Mouse (Mus musculus) layer of hippocampus, postnatal 36 days (tissue): ENCODE data around the gene Rsph3a. TPM values are rescaled to one million over a fixed set of nuclear protein-coding genes. Genes with fewer than 3 reads are reported as not detected.

Experiments
- DNase-seq, 2 experiments: peaks; one replicate each; pipeline ENCODE4 v3.0.0; 2022
- total RNA-seq, 2 experiments: library from RNA; stranded (reverse); gene quantifications; 2 replicates each; pipeline ENCODE4 v1.2.3; 2021

Rsph3a gene
- 10 to 100 TPM; 33.3 to 47.6 TPM for total RNA-seq

DNA sequence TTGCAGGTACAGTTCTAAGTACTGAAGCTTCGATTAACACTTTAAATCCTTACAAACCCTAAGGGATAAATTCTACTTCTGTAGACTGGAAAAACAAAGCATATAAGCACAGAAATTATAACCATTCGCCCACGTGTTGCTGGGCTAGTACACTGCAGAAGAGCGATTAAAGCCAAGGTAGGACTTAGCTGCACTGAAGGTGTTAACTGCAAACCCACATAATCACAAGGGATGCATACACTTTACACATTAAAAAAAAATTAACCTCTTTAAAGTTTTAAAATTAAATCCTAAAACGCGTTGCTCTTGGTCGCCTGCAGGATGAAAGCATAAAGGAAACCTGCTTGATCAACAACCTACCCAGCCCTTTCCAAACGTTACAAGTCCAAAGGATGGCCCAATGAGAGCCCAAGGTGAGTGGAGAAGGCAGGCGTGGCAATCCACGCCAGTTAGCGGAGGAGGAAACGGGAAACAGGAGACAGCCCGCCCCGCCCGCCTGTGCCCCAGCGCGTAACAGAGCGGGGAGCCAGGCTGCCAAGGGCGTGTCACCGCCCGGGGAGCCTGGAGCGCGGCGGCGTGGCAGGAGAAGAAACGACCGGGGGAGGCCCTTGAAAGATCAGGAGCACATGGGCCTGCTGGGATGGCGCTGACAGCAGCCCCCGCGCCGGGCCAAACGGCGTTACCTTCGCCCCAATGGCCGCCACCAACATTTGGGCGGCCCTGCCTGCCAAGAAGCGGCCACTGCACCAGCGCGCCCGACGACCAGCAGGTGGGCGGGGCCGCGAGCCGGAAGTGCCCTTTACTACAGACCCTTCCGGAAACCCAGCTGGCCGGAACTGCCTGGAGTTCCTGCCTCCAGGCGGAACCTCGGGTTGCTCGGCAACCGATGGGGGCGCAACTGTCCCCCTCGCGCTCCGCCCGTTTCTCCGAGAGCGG is at the start of gene Rsph3a:
Rsph3a (plus strand) TSS at position 498 of the 936 bp plus-strand sequence.
- peak; percentile 78 for DNase-seq

DNA sequence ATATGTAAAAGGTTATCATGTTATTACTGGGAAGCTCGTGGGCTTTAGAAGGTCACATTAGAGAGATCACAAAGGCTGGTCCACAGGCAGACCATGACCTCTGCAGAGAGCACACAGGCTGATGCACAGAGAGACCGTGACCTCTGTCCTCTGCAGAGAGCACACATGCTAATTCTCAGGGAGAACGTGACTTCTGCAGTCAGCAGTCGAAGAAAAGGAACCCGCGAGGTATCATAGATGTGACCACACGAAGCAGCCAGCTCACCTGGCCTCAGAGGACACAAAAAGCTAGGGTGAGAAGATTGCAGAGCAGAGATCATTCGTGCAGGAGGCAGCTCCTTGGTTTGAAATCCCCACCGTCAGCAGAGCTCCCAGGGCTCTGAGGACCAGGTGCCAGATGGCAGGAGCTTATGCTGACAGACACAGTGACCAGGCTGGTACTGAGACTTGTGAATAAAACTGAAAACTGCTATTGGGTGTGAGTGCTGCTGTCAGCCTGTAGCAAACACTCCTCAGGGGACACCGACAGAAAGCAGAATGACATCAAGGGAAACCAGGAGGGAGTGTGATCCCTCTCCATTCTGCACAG is 49.3 kb upstream of the Rsph3a start:
- DNase-seq, result no peak

DNA sequence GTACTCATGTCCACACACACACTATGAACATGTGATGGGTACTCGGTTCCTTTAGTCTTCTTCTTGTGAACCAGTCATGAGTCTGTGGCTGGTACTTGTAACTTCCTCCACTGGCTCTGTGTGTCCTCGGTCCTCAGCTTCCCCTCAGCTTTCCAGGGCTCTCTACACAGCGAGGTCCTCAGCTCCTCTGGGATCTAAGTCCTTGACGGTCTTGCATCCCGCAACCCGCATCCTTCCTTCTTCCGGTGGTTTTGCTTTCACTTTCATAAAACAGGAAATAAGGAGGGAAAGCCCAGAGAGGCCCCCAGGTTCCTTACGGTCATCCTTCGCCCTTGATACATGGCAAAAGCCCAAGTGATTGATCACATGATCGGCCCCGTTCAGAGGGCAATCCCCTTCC is 48.3 kb upstream of the Rsph3a start:
- DNase-seq, result no peak

DNA sequence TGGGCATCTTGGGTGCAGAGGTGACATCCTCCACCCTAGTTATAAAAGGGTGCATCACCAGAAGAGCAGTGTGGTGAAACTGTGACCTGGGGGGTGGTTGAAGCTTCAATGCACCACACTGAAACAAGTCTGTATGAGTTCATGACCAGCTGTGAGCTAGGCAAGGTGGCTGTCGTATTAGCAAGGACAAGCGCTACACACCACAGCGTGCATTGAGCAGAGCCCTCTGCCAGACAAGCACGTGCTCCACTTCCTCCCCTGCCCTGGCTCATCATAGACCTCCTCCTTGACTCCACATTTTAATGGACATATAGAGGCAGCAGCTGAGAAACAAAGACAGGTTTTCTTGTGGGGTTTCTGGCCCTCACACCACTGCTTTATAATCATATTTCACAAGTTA is 47.7 kb upstream of the Rsph3a start:
- no peak for DNase-seq

DNA sequence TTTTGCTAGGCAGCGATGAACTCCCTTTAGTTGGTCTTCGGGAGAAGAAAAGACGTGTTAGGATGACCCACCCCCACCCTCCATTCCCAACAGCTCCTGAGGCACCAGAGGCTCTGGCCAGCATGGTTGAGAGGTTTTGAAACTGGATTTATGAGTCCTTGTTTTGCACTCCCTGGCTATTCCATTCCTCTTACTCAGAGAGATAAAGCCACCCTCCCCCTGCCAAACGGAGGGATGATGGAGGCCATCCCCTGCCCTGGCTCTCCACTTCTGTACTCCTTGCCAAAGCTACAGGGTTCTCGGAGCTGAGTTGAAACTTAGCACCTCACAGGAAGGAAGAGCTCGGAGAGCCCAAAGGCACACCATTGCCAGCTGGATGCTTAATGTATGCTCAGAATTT is 46.2 kb upstream of the Rsph3a start:
- no peak for DNase-seq

DNA sequence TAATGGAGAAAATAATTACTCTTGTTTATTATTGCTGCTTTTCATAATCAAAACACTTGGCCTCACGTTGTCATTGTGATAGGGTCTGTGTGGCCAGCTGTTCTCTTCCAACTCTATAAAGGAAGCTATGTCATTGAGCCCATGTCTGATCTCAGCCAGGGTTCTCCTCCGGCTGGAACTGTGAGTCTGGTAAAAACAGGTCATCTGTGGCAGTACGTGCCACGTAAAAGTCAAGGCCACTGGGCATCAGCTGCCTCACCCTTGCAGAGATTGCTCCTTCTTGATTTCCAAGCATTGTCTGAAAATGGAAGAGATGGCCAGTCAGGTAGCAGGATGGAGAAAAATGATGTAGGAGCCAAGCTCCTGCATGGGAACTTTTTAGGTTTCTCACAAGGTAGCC is 45.5 kb upstream of the Rsph3a start:
- no peak for DNase-seq

DNA sequence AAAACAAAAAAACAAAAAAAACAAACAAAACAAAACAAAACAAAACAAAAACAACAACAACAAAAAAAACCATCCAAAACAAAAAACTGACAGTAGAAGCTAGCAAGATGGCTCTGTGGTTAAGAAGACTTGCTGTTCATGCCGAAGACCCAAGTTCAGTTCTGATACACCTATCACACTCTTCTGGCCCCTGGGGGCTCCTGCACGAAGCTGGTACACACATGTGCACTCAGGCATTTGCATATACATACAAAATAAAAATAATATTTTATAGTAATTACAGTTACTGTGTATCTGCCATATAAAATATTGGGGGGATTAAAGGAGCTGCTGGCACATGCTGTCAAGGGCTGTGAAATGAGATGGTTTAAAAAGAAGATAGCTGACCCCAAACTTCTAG is 43.9 kb upstream of the Rsph3a start:
- no peak for DNase-seq

DNA sequence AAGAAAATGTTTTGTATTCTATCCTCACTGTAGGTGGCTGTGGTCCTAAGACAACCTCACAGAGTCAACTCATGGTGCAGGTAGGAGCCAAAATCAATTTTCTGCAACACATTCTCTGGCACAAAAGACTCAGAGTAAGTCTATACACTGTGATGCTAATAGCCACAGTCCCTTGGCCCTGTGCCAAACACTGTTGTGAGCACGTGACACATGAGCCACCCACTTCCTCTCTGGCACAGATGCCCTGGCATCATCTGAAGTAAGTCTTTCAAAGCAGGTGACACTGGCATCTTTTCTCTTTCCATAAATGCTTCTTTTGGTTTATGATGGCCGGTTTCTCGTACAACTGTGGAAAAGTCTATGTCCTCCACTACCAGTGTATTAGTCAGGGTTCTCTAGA is 43.1 kb upstream of the Rsph3a start:
- DNase-seq, result no peak

DNA sequence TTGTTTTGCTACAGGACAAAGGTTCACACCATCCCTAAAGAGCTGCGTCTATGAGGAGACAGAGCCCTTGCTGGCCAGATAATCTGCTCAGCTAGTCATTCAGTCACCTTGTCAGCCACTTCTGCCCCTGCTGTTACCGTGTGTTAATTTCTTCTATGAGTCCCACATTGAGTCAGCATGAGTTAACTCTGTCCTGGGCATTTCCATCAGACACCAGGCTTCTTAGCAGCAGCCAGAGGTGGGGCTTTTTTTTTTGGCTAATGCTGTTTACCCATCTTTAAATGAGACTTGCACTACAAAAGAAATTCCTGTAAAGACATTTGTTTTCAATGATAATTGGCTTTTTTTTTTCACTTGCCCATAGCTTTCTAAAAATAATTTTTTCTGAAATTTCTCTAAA is 40.4 kb upstream of the Rsph3a start:
- no peak for DNase-seq

DNA sequence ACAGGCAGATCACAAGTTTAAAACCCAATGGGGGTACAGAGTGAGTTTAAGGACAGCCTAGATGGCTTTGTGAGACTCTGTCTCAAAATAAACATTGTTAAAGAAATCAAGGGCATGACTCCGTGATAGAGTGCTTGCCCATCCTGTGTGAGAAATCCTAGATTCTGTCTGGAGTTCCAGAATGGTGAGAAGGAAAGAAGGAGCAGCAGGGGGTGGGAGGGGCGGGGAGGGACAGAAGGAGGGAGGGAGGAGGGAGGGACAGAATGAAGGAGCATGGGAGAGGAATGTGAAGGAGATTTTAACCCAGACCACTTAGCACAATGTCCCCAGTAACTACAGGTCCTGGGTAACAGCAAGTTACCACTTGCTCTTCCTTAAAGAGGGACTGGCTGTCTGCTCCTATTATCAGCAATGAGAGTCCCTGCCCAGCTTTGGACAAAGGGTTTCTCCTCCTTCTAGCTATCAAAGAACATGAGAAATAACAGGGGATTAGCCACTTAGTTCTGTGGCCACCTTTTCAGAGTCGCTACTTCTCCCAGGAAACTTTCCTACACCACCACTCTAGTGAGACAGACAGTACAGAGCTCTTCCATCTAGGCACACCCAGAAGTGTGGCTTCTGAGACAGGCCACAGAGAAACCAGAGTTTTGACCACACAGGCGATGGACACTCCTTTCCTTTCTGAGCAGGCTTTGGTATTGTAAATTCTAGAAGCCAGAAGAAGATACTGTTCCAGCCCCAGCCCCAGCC is 39.3 kb upstream of the Rsph3a start:
- DNase-seq, result no peak

DNA sequence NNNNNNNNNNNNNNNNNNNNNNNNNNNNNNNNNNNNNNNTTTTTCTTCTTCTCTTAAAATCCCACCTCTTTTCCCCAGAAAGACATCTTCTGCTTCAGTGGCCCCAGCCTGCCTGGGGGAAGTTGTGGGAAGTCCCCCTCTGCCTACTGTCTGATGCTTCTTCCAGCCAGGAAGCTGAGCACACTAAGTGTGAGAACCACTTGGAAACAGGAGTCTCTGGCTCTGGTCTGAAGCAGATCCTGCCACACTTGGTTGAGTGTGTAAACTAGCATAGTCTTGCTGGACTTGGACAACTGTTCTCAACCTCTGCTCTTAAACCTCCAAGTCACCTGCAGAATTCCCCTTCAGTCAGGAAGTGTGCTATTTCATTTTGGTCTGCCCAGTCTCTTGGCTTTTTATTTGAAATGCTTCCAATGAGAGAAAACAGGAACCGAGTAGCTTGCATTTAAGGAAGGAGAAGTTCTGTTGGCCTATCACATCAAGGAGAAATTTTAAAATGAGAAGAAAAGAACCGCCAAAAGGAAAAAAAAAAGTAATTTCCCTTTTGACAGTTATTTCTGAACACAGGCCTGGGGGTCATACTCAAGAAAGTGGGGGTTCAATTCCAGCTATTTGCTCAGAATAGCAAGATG is 30.7 kb upstream of the Rsph3a start:
- DNase-seq, result no peak

DNA sequence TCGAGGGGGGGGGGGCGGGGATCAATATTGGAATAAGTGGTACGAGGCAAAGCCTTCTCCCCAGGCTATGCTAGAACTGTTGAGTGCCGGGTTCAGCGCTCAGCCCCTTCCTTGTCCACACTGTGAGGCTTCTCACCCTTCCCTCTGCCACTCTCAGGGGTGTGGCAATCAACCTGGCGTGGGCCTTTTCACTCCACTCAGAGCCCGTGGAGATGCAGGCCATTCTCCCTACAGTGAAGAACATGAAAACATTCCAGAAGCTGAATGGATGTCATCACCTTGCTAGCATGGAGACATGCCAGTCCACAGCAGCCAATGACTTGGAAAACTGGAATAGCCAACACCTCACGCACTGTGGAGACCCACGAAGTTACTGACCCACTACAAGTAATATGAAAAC is 29.6 kb upstream of the Rsph3a start:
- DNase-seq, result no peak

DNA sequence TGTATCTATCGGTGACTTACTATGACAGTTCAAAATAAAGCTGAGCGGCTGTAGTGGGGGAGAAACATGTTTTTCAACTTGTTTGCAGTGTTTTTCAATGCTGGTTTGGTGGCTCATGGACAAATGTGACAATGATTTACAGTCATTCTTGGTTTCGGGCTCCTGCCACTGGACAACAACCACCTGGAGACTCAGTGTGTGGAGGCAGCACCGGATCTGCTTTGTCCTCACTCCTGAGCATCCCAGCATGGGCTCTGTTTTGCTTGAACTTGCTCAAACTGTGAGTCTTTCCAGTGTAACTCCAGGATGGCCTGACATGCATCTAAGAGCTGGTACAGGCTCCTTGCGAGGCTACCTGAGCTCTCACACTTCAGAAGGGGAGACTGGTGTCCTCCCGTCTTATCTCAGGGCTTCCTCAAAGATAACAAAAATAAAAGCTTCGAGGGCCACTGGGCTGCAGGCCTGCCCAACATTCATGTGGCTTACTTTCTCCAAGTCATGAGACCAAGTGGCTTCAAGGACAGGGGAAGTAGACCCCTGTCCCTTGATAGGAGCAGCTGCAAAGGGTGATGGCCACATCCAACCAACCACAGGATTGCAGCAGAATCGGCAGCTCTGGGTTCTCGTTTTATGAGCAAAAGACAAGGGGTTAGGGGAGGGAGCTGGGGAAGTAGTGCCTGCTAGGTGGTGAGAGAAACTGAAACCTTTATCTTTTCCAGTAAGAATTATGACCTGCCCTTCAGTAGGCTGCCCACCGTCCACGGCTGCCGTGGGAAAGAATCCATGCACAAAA is 28.4 kb upstream of the Rsph3a start:
- DNase-seq, result no peak

DNA sequence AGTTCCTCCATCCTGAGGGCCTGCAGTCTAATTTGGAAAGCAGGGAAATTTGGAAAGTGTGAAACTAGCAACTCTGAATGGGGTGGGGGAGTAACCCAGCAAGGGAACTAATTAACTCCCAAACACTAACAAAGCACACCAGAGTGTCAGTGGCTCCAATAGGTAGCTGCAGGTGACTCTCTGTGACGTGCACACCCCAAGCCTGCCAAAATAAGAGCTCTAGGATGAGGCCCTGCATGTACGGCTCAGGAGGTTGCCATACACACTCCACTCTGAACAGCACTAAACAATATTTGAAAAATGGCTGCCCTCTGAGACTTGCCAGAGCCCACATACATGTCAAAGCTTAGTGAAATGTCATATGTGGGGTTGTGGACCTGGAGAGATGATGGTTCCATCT is 27.1 kb upstream of the Rsph3a start:
- no peak for DNase-seq

DNA sequence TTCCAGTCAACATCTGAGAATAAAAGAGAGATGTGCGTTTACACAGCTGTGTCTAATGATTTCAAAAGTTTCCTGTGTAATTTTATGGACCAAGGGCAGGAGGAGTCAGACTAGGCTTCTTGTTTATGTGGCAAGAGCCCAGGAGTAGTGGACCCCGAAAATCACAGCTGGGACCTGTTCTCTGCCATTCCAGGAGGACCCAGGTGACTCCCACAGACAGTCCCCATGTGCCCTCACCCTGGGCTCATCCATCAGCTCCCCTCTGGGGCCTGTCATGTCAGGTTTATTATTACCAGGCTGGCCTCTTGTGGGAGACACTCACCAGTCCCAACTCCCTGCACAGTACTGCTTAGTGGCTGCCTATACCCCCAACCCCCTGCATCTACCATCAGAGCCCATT is 26.2 kb upstream of the Rsph3a start:
- no peak for DNase-seq

DNA sequence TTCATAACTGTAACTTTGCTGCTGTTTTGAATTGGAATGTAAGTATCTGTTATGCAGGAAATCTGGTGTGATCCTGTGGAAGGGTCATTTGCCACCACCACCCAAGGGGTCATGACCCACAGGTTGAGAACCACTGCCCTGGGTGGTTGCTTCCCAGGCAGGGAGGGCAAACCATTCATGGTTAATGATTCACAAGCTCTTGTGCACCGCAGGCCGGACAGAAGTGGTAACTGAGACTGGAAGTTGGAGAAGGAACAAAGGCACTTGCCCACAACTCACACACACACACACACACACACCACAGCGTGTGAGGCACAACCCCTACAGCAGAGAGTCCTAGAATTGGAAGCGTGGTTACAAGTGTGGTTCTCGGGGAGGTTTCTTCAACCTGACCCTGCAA is 22.9 kb upstream of the Rsph3a start:
- DNase-seq, result no peak

DNA sequence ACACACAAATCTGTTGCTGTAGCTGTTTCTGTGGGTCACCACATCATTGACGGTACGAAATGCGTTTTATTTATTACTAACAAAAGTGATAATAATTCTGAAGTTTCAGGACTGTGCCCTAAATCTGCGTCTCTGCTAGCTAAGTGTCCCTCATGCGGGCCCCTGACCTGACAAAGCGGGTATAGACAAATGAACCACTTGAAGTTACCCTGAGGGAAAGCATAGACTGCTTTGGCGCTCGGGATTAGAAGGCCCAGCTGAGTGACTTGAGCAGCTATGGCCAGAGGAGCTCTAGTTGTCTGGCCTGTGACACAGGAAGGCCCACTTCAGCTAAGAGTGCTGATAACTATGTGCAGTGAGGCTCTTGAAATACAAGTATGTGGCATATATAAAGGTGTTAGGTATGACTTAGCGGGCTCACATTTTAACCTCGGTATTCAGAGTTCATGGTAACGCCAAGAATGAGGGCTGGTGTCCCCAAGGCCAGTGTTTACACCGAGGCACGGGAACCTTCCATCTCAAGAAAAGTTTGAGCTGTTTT is 21.2 kb upstream of the Rsph3a start:
- DNase-seq, result no peak

DNA sequence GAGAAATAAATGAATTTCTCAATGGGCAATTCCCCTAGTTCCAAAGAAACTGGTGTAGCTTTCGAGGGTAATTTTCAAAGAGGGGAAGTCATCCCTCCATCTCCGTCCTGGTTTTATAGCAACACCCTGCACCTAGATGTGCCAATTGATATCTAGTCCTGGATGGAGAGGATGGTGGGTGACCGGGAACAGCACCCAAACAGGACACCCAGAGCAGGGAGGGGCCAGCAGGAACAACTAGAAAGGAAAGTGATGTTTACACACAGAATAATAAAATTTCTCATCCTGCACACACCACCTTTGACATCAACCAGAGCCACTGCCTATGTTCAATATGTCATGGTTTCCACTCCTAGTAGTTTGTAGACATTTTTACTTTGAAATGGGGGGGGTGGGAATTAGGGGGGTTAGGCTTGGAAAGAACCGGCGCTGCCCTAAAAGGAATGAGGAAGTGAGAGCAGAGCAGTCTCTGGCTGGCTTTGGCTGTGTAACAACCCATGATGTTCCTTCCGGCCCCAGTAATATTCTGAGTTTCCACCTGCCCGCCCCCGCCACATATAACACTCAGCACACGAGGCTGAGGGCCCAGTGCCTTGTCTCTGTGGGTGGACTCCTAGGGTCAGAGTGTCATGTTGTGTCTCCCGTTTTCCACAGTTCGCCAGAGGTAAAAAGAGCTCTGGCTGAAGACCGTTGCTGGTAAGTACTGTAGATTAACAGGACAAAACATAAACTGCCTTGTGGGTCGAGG is 19.8 kb upstream of the Rsph3a start, which contains the start of gene Tagap:
Tagap (plus strand) TSS at position 588 of the 748 bp plus-strand sequence.
- no peak for DNase-seq

DNA sequence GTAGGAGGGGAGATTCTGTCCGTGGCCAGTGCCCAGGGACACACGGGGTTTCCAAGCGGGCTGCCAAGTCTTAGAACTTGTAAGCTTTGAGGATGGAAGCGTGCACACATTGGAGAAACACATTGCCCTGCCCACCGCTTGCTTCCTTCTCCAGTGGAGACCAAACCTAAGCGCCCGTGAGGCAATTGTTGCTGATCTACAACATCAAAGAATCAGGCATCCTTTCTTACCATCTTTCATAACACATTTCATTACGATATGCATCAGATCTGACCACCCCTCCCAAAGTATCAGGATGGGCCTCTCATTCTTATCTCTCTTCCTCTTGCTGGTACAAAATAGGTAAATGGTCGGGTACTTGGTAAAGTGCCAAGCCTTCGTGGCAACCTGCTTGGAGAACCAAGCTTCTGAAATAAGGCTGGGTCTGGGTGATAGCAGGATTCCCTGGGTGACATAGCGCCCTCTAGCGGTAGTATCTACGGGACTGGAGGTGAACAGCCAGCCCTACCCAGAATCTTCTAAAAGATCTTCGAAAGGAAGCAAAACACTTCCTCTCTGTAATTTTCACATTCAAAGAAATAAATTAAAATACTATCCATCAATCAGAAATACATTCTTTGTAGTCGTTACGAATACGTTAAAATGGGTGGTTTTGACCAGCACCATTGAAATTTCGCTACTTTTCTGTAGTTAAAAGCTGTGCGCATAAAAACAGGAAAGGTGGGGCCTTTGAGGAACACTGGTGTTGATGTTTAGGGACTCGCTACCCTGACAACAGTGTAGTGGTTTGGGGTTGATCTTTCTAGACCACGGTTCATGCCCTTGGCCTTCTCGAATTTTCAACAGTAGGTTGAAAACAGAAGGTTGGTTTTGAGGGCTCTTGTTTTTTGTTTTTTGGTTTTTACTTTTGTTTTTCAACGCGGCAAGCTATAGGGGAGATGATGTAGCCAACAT is 17.6 kb upstream of the Rsph3a start:
- peak; percentile 48 to 51 for DNase-seq

DNA sequence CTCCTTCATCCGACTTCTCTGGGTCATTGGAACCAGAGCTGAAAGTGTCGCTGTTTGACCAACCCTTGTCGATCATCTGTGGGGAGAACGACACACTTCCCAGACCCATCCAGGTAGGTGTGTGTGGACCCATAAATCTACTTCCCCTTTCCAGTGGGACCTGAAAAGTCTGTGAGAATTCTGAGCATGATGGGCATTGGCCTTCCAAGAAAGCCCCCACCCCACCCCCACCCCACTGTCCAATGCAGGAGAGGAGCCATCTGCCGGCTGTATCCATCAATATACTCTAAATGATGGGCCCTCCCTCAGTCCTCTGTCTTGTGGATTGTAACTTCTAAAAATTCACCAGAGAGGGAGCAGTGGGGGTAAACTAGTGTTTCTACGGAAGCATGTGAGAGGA is 16.8 kb upstream of the Rsph3a start:
- DNase-seq, result no peak
